Comparison of ENCODE assay signal across 18 mouse cellular contexts in genomic region chr10:93253156-93253555, GRCm38 (mm10).
"Had no signal": no experiment of that assay in that cellular context is flagged by ENCODE, and none has a peak within 500 bp of the region (broad histone marks: within the 10 kb centered on the region; RNA-seq: fewer than 3 reads in every experiment).

No protein-coding gene starts in this region.

- H3K36me3 ChIP-seq: stomach, embryonic 15.5 days had no signal

- DNase-seq: lung, adult 18-20 months; lung, embryonic 14.5 days; lung, postnatal 10 days; lung, postnatal 4 days; midbrain, embryonic 14.5 days; retina, postnatal 1 day; right cerebral cortex, adult 18-20 months; right cerebral cortex, postnatal 25 days; right cerebral cortex, postnatal 4 days; thymus, adult 2 months; thymus, postnatal 25 days had no signal

- H3K9ac ChIP-seq: lung, embryonic 14.5 days; midbrain, embryonic 12.5 days; neural tube, embryonic 13.5 days; neural tube, embryonic 15.5 days; stomach, embryonic 15.5 days had no signal

- H3K27ac ChIP-seq: midbrain, embryonic 10.5 days; midbrain, embryonic 12.5 days; neural tube, embryonic 13.5 days; neural tube, embryonic 15.5 days; stomach, embryonic 15.5 days; stomach, postnatal 0 days had no signal

- H3K27me3 ChIP-seq: midbrain, embryonic 12.5 days; neural tube, embryonic 13.5 days; neural tube, embryonic 15.5 days; stomach, embryonic 15.5 days had no signal

- H3K4me3 ChIP-seq: midbrain, embryonic 10.5 days; midbrain, embryonic 12.5 days; myocyte; neural tube, embryonic 13.5 days; neural tube, embryonic 15.5 days; stomach, embryonic 15.5 days had no signal
